In the genomic region with DNA sequence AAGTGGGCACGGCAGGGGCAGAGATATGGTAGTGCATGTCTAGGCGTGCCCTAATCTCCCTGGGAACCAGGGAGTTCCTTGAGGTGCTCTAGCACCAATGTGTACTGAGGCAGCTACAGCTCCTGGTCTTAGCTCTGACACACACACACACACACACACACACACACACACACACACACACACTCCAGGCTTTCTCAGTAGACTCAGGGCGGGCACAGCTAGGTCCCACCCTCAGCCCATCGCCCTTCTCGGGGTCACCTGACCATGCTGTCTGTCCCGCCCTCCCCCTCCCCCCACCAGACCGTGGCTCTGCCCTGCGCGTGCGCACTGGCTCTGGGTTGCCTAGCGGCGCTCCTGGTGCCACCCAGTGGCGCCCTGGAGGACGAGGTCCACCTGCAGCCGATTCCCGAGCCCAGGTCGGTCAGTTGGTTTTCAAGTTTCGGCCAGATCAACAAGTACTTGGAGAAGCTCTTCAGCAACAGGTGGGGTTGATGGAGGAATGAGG, we compare ENCODE assay signal across 1 mouse cellular context.
TF ChIP-seq lines count a peak whose summit lies in the region.

No protein-coding gene starts in this region.

TF ChIP-seq in CH12.LX, 34 proteins besides CTCF, POLR2A, EP300 and RAD21 (continued from another document):
- no peak for TF ChIP-seq MAZ (IDR thresholded peaks at IDR 0.05; ENCODE audit: low read depth, low read length)
- TF ChIP-seq ELF1 (IDR thresholded peaks at IDR 0.05; ENCODE audit: low read depth, low read length): no peak
- TF ChIP-seq ZNF384 (IDR thresholded peaks at IDR 0.05; ENCODE audit: low read depth, low read length): no peak
- no peak for TF ChIP-seq ZMIZ1 (IDR thresholded peaks at IDR 0.05; ENCODE audit: low read depth, low read length)
- TF ChIP-seq JUN (IDR thresholded peaks at IDR 0.05; ENCODE audit: insufficient read depth, low read depth, low read length): no peak
- no peak for TF ChIP-seq E2F4 (IDR thresholded peaks at IDR 0.05; ENCODE audit: insufficient replicate concordance, low read depth, low read length)
- TF ChIP-seq MAX (IDR thresholded peaks at IDR 0.05; ENCODE audit: low read length): no peak
- TF ChIP-seq CHD1 (IDR thresholded peaks at IDR 0.05; ENCODE audit: low read depth, low read length): no peak
- TF ChIP-seq UBTF (IDR thresholded peaks at IDR 0.05; ENCODE audit: low read depth, low read length): no peak
- TF ChIP-seq MAFK (IDR thresholded peaks at IDR 0.05; ENCODE audit: insufficient replicate concordance, low read length): no peak
- TF ChIP-seq USF2 (conservative IDR thresholded peaks at IDR 0.05; ENCODE audit: low read depth, low read length): peak; percentile 78
- no peak for TF ChIP-seq PAX5 (IDR thresholded peaks at IDR 0.05; ENCODE audit: low read length)
- no peak for TF ChIP-seq GABPA (IDR thresholded peaks at IDR 0.05; ENCODE audit: insufficient replicate concordance, low read depth, low read length)
- TF ChIP-seq HCFC1 (IDR thresholded peaks at IDR 0.05; ENCODE audit: low read depth, low read length): peak; percentile 49
- peak; percentile 83 for TF ChIP-seq SMC3 (IDR thresholded peaks at IDR 0.05; ENCODE audit: low read depth, low read length)
- peak; percentile 94 for TF ChIP-seq NRF1 (IDR thresholded peaks at IDR 0.05; ENCODE audit: low read depth, low read length)
- no peak for TF ChIP-seq ZKSCAN1 (IDR thresholded peaks at IDR 0.05; ENCODE audit: borderline replicate concordance, low read depth, low read length)
- TF ChIP-seq SIN3A (IDR thresholded peaks at IDR 0.05; ENCODE audit: low read length): no peak
- TF ChIP-seq JUND (conservative IDR thresholded peaks at IDR 0.05; ENCODE audit: low read depth, low read length): no peak
- peak; percentile 91 for TF ChIP-seq USF1 (IDR thresholded peaks at IDR 0.05; ENCODE audit: low read depth, low read length)
- TF ChIP-seq BHLHE40 (IDR thresholded peaks at IDR 0.05; ENCODE audit: low read depth, low read length): peak; percentile 76
- TF ChIP-seq CHD2 (IDR thresholded peaks at IDR 0.05; ENCODE audit: low read length): peak; percentile 83; the same call in 1 of the 2 replicates
- 0 out of 2 replicates have a peak, but pooled peaks have one; percentile 43 for TF ChIP-seq MEF2A (IDR thresholded peaks at IDR 0.05; ENCODE audit: borderline replicate concordance, low read depth, low read length)
- no peak for TF ChIP-seq ZC3H11A (IDR thresholded peaks at IDR 0.05; ENCODE audit: low read depth, low read length)
- TF ChIP-seq TCF12 (IDR thresholded peaks at IDR 0.05; ENCODE audit: low read depth, low read length): no peak; the same call in 1 of the 2 replicates
